Mouse (Mus musculus): ENCODE data around the gene Ssr2. TPM values are rescaled to one million over a fixed set of nuclear protein-coding genes. Genes with fewer than 3 reads are reported as not detected.

Gene Ssr2
- polyA plus RNA-seq, 1 experiment = 206 TPM

DNA sequence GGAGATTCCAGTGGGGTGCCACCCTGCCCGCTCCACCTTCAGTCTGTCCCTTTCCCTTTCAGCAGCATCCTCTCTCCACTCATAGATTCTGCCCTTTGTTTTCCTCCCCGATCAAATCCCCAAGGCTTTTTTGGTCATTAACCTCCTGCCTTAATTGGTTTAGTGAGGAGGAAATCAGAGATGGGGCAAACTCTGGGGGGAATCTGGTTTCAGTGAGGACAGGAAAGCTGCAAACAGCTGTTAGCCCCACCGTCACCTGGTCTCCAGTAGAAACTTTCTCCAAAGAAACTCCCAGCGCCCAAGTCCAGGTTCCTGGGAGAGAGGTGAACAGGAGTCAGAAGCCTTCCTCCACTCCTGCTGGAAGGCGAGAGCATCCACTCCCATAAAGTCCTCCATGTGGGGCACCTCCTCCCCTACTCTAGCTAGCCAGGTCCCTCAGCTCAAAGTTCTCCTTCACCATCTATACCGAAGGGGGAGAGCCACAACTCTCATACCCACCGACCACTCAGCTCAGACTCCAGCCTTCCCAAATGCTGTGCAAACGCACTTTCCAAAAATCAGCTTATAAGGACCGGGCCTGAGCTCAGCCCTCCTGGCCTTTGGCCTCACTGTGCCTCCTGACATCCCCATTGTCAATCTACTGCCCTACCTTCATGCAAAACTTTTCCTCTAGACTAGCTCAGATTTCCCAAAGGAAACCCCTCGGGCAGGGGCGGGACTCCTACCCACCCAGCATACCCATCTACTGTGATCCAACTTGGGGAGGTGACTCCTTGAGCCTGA, 45.4 kb upstream of the Ssr2 start:
- H3K4me1 ChIP-seq (replicated peaks; ENCODE audit: control insufficient read depth, insufficient read depth, low read length) = peaks cover 40% of the 10 kb centered on the region

DNA sequence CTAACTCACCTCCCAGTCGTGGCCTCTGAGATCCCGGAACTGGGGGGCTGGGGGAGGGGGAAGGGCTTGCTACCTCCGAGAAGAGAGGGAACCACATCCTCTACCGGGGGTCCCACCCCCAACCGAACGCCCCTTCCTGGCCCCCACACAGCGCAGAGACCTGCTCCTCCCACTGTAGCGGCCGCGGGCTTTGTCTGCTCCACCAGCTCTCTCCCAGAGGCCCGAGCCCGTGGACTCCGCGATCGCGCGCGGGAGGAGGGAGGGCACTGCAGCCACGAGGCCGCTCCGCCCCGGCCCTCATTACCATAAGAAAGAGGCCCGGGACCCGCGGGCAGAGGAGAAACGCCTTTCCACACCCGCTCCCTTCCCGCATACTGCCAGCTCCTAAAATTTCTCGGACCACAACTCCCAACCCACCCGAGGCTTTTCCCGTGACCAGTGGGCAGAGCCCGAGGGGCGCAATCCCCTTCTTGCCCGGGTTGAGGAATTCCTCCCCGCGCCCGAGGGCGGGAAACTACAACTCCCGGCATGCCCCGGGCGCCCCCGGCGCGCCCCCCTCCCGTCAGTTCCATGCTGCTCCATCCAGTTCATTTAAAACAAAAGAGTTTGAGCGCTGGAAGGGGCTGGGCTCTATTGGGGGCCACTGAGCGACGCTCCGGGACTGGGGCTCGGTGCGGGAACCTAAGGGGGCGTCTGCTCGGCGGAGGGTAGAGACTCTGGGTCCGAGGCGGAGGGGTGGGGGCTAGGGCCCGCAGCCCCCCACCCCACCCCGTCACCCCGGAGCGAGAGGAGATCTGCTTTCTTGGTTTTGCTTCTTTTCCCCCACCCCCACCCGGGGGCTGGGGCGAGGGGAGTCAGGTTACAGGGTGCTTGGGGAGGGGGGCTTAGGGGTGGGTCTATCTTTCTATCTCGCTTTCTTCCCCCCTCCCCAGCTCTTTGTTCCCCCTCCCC, 44.1 kb upstream of the Ssr2 start:
- H3K27ac ChIP-seq (ENCODE audit: control insufficient read depth, insufficient read depth, low read length) = peak overlapping the region; percentile 93
- peak; percentile 94 for DNase-seq
- TF ChIP-seq CTCF (IDR thresholded peaks at IDR 0.05; ENCODE audit: borderline replicate concordance, control insufficient read depth, extremely low read depth, insufficient read depth, low read length, poor library complexity) = no peak
- TF ChIP-seq POLR2A (IDR thresholded peaks at IDR 0.05; ENCODE audit: control insufficient read depth, extremely low read depth, insufficient read depth, low read length, poor library complexity) = peak; percentile 92
- peak overlapping the region; percentile 88 for H3K4me3 ChIP-seq (ENCODE audit: control insufficient read depth, insufficient read depth, low read length)
- peaks cover 7% of the 10 kb centered on the region for H3K36me3 ChIP-seq (ENCODE audit: control insufficient read depth, insufficient read depth, low read length)
- no peaks in the 10 kb centered on the region for H3K27me3 ChIP-seq (ENCODE audit: control insufficient read depth, insufficient read depth, low read length)
- WGBS = under 1% methylated on average over 62 of the region's 63 CpGs
- H3K4me1 ChIP-seq (replicated peaks; ENCODE audit: control insufficient read depth, insufficient read depth, low read length) = peaks cover 39% of the 10 kb centered on the region

More for the DNA sequence above, 45.4 kb upstream of the Ssr2 start:
- DNase-seq = no peak
- Histone ChIP-seq H3K4me3 (ENCODE audit: control insufficient read depth, insufficient read depth, low read length) (peak overlapping the region; percentile 50), H3K27me3 (ENCODE audit: control insufficient read depth, insufficient read depth, low read length) (no peaks in the 10 kb centered on the region), H3K36me3 (ENCODE audit: control insufficient read depth, insufficient read depth, low read length) (no peaks in the 10 kb centered on the region; the same call in 1 of the 2 replicates), H3K27ac (ENCODE audit: control insufficient read depth, insufficient read depth, low read length) (peak overlapping the region; percentile 52)
- no peak for TF ChIP-seq CTCF (IDR thresholded peaks at IDR 0.05; ENCODE audit: borderline replicate concordance, control insufficient read depth, extremely low read depth, insufficient read depth, low read length, poor library complexity)
- TF ChIP-seq POLR2A (IDR thresholded peaks at IDR 0.05; ENCODE audit: control insufficient read depth, extremely low read depth, insufficient read depth, low read length, poor library complexity) = no peak
- WGBS = 66% methylated on average over 11 of the region's 11 CpGs

DNA sequence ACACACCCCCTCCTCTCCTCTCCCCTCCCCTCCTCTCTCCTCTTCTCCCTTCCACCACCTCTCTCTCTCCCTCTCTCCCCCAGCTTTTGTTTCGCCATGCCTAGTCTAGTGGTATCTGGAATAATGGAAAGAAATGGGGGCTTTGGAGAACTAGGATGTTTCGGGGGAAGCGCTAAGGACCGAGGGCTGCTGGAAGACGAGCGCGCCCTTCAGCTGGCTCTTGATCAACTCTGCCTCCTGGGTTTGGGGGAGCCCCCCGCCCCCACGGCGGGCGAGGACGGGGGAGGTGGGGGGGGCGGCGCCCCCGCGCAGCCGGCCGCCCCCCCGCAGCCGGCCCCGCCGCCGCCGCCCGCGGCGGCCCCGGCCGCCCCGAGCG, 43.4 kb upstream of the Ssr2 start, which contains the start of gene Mex3a:
Gene Mex3a, plus strand, starts transcription at position 97 of the 376 bp plus-strand sequence.
- DNase-seq = no peak
- TF ChIP-seq CTCF (IDR thresholded peaks at IDR 0.05; ENCODE audit: borderline replicate concordance, control insufficient read depth, extremely low read depth, insufficient read depth, low read length, poor library complexity) (no peak), POLR2A (IDR thresholded peaks at IDR 0.05; ENCODE audit: control insufficient read depth, extremely low read depth, insufficient read depth, low read length, poor library complexity) (no peak)
- WGBS = 14% methylated on average over 30 of the region's 31 CpGs
- Histone ChIP-seq H3K36me3 (ENCODE audit: control insufficient read depth, insufficient read depth, low read length) (peaks cover 13% of the 10 kb centered on the region), H3K27me3 (ENCODE audit: control insufficient read depth, insufficient read depth, low read length) (no peaks in the 10 kb centered on the region), H3K4me3 (ENCODE audit: control insufficient read depth, insufficient read depth, low read length) (peak within 1 kb of the TSS; percentile 88), H3K27ac (ENCODE audit: control insufficient read depth, insufficient read depth, low read length) (peak within 1 kb of the TSS; percentile 93), H3K4me1 (replicated peaks; ENCODE audit: control insufficient read depth, insufficient read depth, low read length) (peaks cover 36% of the 10 kb centered on the region)

DNA sequence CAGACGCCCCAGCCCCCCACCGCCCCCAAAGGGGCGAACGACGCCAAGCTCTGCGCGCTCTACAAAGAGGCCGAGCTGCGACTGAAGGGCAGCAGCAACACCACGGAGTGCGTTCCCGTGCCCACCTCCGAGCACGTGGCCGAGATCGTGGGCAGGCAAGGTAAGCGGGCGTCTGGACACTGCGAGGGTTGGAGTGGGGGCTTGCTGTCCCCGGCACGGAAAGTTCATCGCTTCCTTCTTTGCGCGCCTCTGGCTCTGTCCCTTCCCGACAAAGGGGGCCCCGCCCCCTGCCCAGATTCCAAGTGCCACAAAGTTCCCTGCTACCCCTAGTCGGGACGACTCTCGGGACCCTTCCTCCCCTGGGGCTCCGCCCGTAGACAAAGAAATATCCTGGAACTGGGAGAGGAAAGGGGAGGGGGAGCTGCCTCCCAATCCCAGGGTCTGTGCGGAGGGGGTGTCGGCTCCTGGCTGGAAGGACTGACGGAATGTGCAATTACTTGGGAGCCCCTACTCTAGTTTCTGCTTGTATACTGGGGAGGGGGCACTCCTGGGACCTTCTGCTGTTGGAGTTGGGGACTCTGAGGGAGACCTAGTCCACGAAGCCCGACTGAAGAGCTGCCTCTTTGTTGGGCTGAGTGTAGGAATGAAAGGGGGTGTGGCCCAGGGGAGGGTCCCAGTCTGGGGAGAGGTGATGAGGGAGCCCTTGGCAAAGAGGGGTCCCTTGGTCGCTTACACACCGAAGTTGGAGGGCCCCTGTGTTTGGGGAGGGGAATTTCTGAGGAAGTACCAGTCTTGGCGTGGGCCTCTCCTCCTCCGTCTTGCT, 42.8 kb upstream of the Ssr2 start:
- 3% methylated on average over 40 of the region's 40 CpGs for WGBS
- Histone ChIP-seq H3K27ac (ENCODE audit: control insufficient read depth, insufficient read depth, low read length) (no peak overlapping the region), H3K4me1 (replicated peaks; ENCODE audit: control insufficient read depth, insufficient read depth, low read length) (peaks cover 30% of the 10 kb centered on the region), H3K4me3 (ENCODE audit: control insufficient read depth, insufficient read depth, low read length) (peak overlapping the region; percentile 79), H3K27me3 (ENCODE audit: control insufficient read depth, insufficient read depth, low read length) (no peaks in the 10 kb centered on the region), H3K36me3 (ENCODE audit: control insufficient read depth, insufficient read depth, low read length) (peaks cover 13% of the 10 kb centered on the region)
- TF ChIP-seq CTCF (IDR thresholded peaks at IDR 0.05; ENCODE audit: borderline replicate concordance, control insufficient read depth, extremely low read depth, insufficient read depth, low read length, poor library complexity) (no peak), POLR2A (IDR thresholded peaks at IDR 0.05; ENCODE audit: control insufficient read depth, extremely low read depth, insufficient read depth, low read length, poor library complexity) (no peak)
- peak; percentile 35 for DNase-seq

DNA sequence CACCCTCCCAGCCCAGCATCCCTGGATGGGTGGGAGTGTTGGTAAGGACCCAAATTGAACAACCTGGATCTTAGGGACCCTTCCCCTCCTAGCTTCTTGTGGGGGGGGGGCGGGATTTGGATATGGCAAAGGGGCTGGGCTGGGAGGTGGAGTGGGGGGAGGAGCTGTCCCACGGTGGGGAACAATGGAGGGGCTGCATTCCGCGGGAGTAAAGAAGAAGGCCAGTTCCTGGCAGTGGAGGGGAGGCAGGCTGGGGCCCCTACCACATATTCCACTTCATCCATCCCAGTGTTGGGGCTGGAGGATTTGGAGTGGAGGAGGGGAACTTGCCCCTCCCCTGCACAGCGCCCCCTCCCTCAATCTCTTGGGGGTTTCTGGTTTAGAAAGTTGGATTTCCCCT, 42.0 kb upstream of the Ssr2 start:
- Histone ChIP-seq H3K27ac (ENCODE audit: control insufficient read depth, insufficient read depth, low read length) (no peak overlapping the region), H3K27me3 (ENCODE audit: control insufficient read depth, insufficient read depth, low read length) (no peaks in the 10 kb centered on the region), H3K36me3 (ENCODE audit: control insufficient read depth, insufficient read depth, low read length) (peaks cover 13% of the 10 kb centered on the region), H3K4me1 (replicated peaks; ENCODE audit: control insufficient read depth, insufficient read depth, low read length) (peaks cover 28% of the 10 kb centered on the region), H3K4me3 (ENCODE audit: control insufficient read depth, insufficient read depth, low read length) (no peak overlapping the region)
- no peak for DNase-seq
- TF ChIP-seq CTCF (IDR thresholded peaks at IDR 0.05; ENCODE audit: borderline replicate concordance, control insufficient read depth, extremely low read depth, insufficient read depth, low read length, poor library complexity) = no peak
- TF ChIP-seq POLR2A (IDR thresholded peaks at IDR 0.05; ENCODE audit: control insufficient read depth, extremely low read depth, insufficient read depth, low read length, poor library complexity) = no peak
- WGBS = 46% methylated on average over 5 of the region's 5 CpGs

Measured in thymus, adult 2 months (tissue).